Mouse (Mus musculus): Measurements from ENCODE around the gene Thtpa. TPM values are rescaled to one million over a fixed set of nuclear protein-coding genes. Genes with fewer than 3 reads are reported as not detected.

The Thtpa gene
- polyA plus RNA-seq, 1 experiment = 4.9 TPM

- H3K36me3 ChIP-seq (ENCODE audit: control insufficient read depth, insufficient read depth, low read length) = no peaks in the 10 kb centered on the region
- H3K4me1 ChIP-seq (ENCODE audit: control insufficient read depth, insufficient read depth, low read length) = no peaks in the 10 kb centered on the region; the same call in none of the 2 replicates
- peak overlapping the region; percentile 49; the same call in 1 of the 2 replicates for H3K27ac ChIP-seq (ENCODE audit: control insufficient read depth, insufficient read depth, low read depth, low read length)
- TF ChIP-seq CTCF (IDR thresholded peaks at IDR 0.05; ENCODE audit: control insufficient read depth, insufficient read depth, insufficient replicate concordance, low read depth, low read length) (no peak), POLR2A (IDR thresholded peaks at IDR 0.05; ENCODE audit: control insufficient read depth, low read depth, low read length) (peak; percentile 61; the same call in 1 of the 2 replicates)
- no peaks in the 10 kb centered on the region for H3K27me3 ChIP-seq (ENCODE audit: control insufficient read depth, insufficient read depth, low read length)
- peak overlapping the region; percentile 82 for H3K4me3 ChIP-seq (ENCODE audit: control insufficient read depth, low read depth, low read length)
These were observed 5.2 kb upstream of the Thtpa start for GRCm38 (mm10) chr14:55089199-55089947.

- Histone ChIP-seq H3K4me1 (ENCODE audit: control insufficient read depth, insufficient read depth, low read length) (peaks cover 7% of the 10 kb centered on the region), H3K27me3 (ENCODE audit: control insufficient read depth, insufficient read depth, low read length) (no peaks in the 10 kb centered on the region), H3K4me3 (ENCODE audit: control insufficient read depth, low read depth, low read length) (peak overlapping the region; percentile 82), H3K36me3 (ENCODE audit: control insufficient read depth, insufficient read depth, low read length) (no peaks in the 10 kb centered on the region), H3K27ac (ENCODE audit: control insufficient read depth, insufficient read depth, low read depth, low read length) (no peak overlapping the region)
- no peak for TF ChIP-seq CTCF (IDR thresholded peaks at IDR 0.05; ENCODE audit: control insufficient read depth, insufficient read depth, insufficient replicate concordance, low read depth, low read length)
- no peak for TF ChIP-seq POLR2A (IDR thresholded peaks at IDR 0.05; ENCODE audit: control insufficient read depth, low read depth, low read length)
These were observed 3.2 kb upstream of the Thtpa start for GRCm38 (mm10) chr14:55091209-55091865.

GRCm38 (mm10) chr14:55092011-55092577, 2.5 kb upstream of the Thtpa start, which contains the start of gene Zfhx2:
Zfhx2 (minus strand) TSS chr14:55092324.
- Histone ChIP-seq H3K27ac (ENCODE audit: control insufficient read depth, insufficient read depth, low read depth, low read length) (no peak within 1 kb of the TSS), H3K27me3 (ENCODE audit: control insufficient read depth, insufficient read depth, low read length) (no peaks in the 10 kb centered on the region), H3K4me3 (ENCODE audit: control insufficient read depth, low read depth, low read length) (peak within 1 kb of the TSS; percentile 82), H3K4me1 (ENCODE audit: control insufficient read depth, insufficient read depth, low read length) (peaks cover 7% of the 10 kb centered on the region), H3K36me3 (ENCODE audit: control insufficient read depth, insufficient read depth, low read length) (no peaks in the 10 kb centered on the region)
- TF ChIP-seq POLR2A (IDR thresholded peaks at IDR 0.05; ENCODE audit: control insufficient read depth, low read depth, low read length) = peak; percentile 63
- TF ChIP-seq CTCF (IDR thresholded peaks at IDR 0.05; ENCODE audit: control insufficient read depth, insufficient read depth, insufficient replicate concordance, low read depth, low read length) = no peak

GRCm38 (mm10) chr14:55093927-55094326, 657 bp upstream of the Thtpa start:
- Histone ChIP-seq H3K36me3 (ENCODE audit: control insufficient read depth, insufficient read depth, low read length) (no peaks in the 10 kb centered on the region), H3K27ac (ENCODE audit: control insufficient read depth, insufficient read depth, low read depth, low read length) (no peak overlapping the region), H3K4me3 (ENCODE audit: control insufficient read depth, low read depth, low read length) (peak overlapping the region; percentile 12; the same call in 1 of the 2 replicates), H3K27me3 (ENCODE audit: control insufficient read depth, insufficient read depth, low read length) (no peaks in the 10 kb centered on the region), H3K4me1 (ENCODE audit: control insufficient read depth, insufficient read depth, low read length) (peaks cover 7% of the 10 kb centered on the region)
- TF ChIP-seq POLR2A (IDR thresholded peaks at IDR 0.05; ENCODE audit: control insufficient read depth, low read depth, low read length) = no peak
- TF ChIP-seq CTCF (IDR thresholded peaks at IDR 0.05; ENCODE audit: control insufficient read depth, insufficient read depth, insufficient replicate concordance, low read depth, low read length) = no peak

DNA sequence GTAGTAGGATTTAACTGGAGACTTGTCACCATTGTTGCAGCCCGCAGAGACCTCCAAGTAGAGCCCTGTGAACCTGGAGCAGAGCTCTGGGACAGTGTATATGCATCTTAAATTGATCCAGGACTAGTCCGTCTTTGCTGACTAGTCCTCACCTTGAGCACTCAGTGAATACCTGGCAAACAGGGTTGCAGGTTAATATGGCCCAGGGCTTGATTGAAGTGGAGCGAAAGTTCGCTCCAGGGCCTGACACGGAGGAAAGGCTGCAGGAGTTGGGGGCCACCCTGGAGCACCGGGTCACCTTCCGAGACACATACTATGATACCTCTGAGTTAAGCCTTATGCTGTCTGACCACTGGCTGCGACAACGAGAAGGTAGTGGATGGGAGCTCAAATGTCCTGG, 679 bp downstream of the Thtpa start:
- peaks cover 7% of the 10 kb centered on the region for H3K4me1 ChIP-seq (ENCODE audit: control insufficient read depth, insufficient read depth, low read length)
- H3K27ac ChIP-seq (ENCODE audit: control insufficient read depth, insufficient read depth, low read depth, low read length) = no peak overlapping the region

DNA sequence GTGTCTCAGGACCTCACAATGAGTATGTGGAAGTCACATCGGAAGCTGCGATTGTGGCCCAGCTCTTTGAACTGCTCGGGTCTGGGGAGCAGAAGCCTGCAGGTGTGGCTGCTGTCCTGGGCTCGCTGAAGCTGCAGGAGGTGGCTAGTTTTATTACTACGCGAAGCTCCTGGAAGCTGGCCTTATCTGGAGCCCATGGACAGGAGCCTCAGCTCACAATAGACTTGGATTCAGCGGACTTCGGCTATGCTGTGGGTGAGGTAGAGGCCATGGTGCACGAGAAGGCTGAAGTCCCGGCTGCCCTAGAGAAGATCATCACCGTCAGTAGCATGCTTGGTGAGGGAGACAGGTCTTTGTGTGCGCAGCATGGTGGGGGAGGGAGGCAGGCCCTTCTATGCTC, 1.1 kb downstream of the Thtpa start:
- H3K27me3 ChIP-seq (ENCODE audit: control insufficient read depth, insufficient read depth, low read length) = no peaks in the 10 kb centered on the region
- H3K4me1 ChIP-seq (ENCODE audit: control insufficient read depth, insufficient read depth, low read length) = peaks cover 7% of the 10 kb centered on the region
- no peak for TF ChIP-seq POLR2A (IDR thresholded peaks at IDR 0.05; ENCODE audit: control insufficient read depth, low read depth, low read length)
- TF ChIP-seq CTCF (IDR thresholded peaks at IDR 0.05; ENCODE audit: control insufficient read depth, insufficient read depth, insufficient replicate concordance, low read depth, low read length) = no peak
- peak overlapping the region; percentile 95; the same call in 1 of the 2 replicates for H3K4me3 ChIP-seq (ENCODE audit: control insufficient read depth, low read depth, low read length)
- no peaks in the 10 kb centered on the region for H3K36me3 ChIP-seq (ENCODE audit: control insufficient read depth, insufficient read depth, low read length)
- no peak overlapping the region for H3K27ac ChIP-seq (ENCODE audit: control insufficient read depth, insufficient read depth, low read depth, low read length)

More for the DNA sequence above, 679 bp downstream of the Thtpa start:
- no peak for TF ChIP-seq POLR2A (IDR thresholded peaks at IDR 0.05; ENCODE audit: control insufficient read depth, low read depth, low read length)
- no peak for TF ChIP-seq CTCF (IDR thresholded peaks at IDR 0.05; ENCODE audit: control insufficient read depth, insufficient read depth, insufficient replicate concordance, low read depth, low read length)
- no peaks in the 10 kb centered on the region for H3K36me3 ChIP-seq (ENCODE audit: control insufficient read depth, insufficient read depth, low read length)
- no peaks in the 10 kb centered on the region for H3K27me3 ChIP-seq (ENCODE audit: control insufficient read depth, insufficient read depth, low read length)
- H3K4me3 ChIP-seq (ENCODE audit: control insufficient read depth, low read depth, low read length) = peak overlapping the region; percentile 95

GRCm38 (mm10) chr14:55096573-55097087, 2.0 kb downstream of the Thtpa start:
- Histone ChIP-seq H3K27ac (ENCODE audit: control insufficient read depth, insufficient read depth, low read depth, low read length) (no peak overlapping the region), H3K36me3 (ENCODE audit: control insufficient read depth, insufficient read depth, low read length) (no peaks in the 10 kb centered on the region), H3K4me3 (ENCODE audit: control insufficient read depth, low read depth, low read length) (no peak overlapping the region), H3K4me1 (ENCODE audit: control insufficient read depth, insufficient read depth, low read length) (peaks cover 7% of the 10 kb centered on the region), H3K27me3 (ENCODE audit: control insufficient read depth, insufficient read depth, low read length) (no peaks in the 10 kb centered on the region)
- TF ChIP-seq CTCF (IDR thresholded peaks at IDR 0.05; ENCODE audit: control insufficient read depth, insufficient read depth, insufficient replicate concordance, low read depth, low read length) = no peak
- TF ChIP-seq POLR2A (IDR thresholded peaks at IDR 0.05; ENCODE audit: control insufficient read depth, low read depth, low read length) = no peak

Measured in testis, adult 2 months (tissue).